Mouse (Mus musculus): ENCODE results near the gene Slc12a6. TPM values are rescaled to one million over a fixed set of nuclear protein-coding genes. Genes with fewer than 3 reads are reported as not detected.

Slc12a6 gene
- total and polyA plus RNA-seq, 2 experiments = 5.2 to 12.9 TPM

- H3K27me3 ChIP-seq (ENCODE audit: control insufficient read depth, insufficient read depth, low read length) = no peaks in the 10 kb centered on the region
- WGBS = 24% methylated on average over 8 of the region's 8 CpGs
- no peak overlapping the region for H3K4me3 ChIP-seq (ENCODE audit: insufficient read depth, low read depth, low read length)
- TF ChIP-seq CTCF (IDR thresholded peaks at IDR 0.05; ENCODE audit: low read depth, low read length) (no peak), POLR2A (IDR thresholded peaks at IDR 0.05; ENCODE audit: extremely low read depth, insufficient read depth, low read length) (no peak)
- peaks cover 11% of the 10 kb centered on the region; the same call in 1 of the 2 replicates for H3K79me2 ChIP-seq (ENCODE audit: control insufficient read depth, insufficient read depth, low read length)
- DNase-seq (ENCODE audit: extremely low read depth, low read depth, low spot score) = no peak
- H3K9ac ChIP-seq (ENCODE audit: low read depth, low read length) = no peak overlapping the region
- no peaks in the 10 kb centered on the region for H3K36me3 ChIP-seq (ENCODE audit: control insufficient read depth, insufficient read depth, low read length)
- no peak overlapping the region for H3K27ac ChIP-seq (replicated peaks; ENCODE audit: insufficient read depth, low read depth, low read length)
- H3K4me1 ChIP-seq (ENCODE audit: control insufficient read depth, insufficient read depth, low read length) = peaks cover 3% of the 10 kb centered on the region; the same call in 1 of the 2 replicates
Observed at GRCm38 (mm10) chr2:112380131-112380530, 114.5 kb downstream of the Slc12a6 start.

- no peaks in the 10 kb centered on the region for H3K36me3 ChIP-seq (ENCODE audit: control insufficient read depth, insufficient read depth, low read length)
- no peak overlapping the region for H3K4me3 ChIP-seq (ENCODE audit: insufficient read depth, low read depth, low read length)
- H3K27ac ChIP-seq (replicated peaks; ENCODE audit: insufficient read depth, low read depth, low read length) = no peak overlapping the region
- 98% methylated on average over 1 of the region's 1 CpGs for WGBS
- H3K79me2 ChIP-seq (ENCODE audit: control insufficient read depth, insufficient read depth, low read length) = peaks cover 14% of the 10 kb centered on the region; the same call in 1 of the 2 replicates
- H3K9ac ChIP-seq (ENCODE audit: low read depth, low read length) = no peak overlapping the region
- no peak for TF ChIP-seq POLR2A (IDR thresholded peaks at IDR 0.05; ENCODE audit: extremely low read depth, insufficient read depth, low read length)
- TF ChIP-seq CTCF (IDR thresholded peaks at IDR 0.05; ENCODE audit: low read depth, low read length) = no peak
- DNase-seq (ENCODE audit: extremely low read depth, low read depth, low spot score) = no peak
- peaks cover 3% of the 10 kb centered on the region; the same call in 1 of the 2 replicates for H3K4me1 ChIP-seq (ENCODE audit: control insufficient read depth, insufficient read depth, low read length)
- H3K27me3 ChIP-seq (ENCODE audit: control insufficient read depth, insufficient read depth, low read length) = no peaks in the 10 kb centered on the region
Observed at GRCm38 (mm10) chr2:112381219-112381618, 115.6 kb downstream of the Slc12a6 start.

GRCm38 (mm10) chr2:112390843-112391242 lies 125.2 kb downstream of the Slc12a6 start:
- 89% methylated on average over 5 of the region's 5 CpGs for WGBS
- no peaks in the 10 kb centered on the region for H3K27me3 ChIP-seq (ENCODE audit: control insufficient read depth, insufficient read depth, low read length)
- no peak overlapping the region for H3K9ac ChIP-seq (ENCODE audit: low read depth, low read length)
- H3K36me3 ChIP-seq (ENCODE audit: control insufficient read depth, insufficient read depth, low read length) = no peaks in the 10 kb centered on the region
- no peak for DNase-seq (ENCODE audit: extremely low read depth, low read depth, low spot score)
- TF ChIP-seq POLR2A (IDR thresholded peaks at IDR 0.05; ENCODE audit: extremely low read depth, insufficient read depth, low read length) = no peak
- TF ChIP-seq CTCF (IDR thresholded peaks at IDR 0.05; ENCODE audit: low read depth, low read length) = no peak
- H3K4me3 ChIP-seq (ENCODE audit: insufficient read depth, low read depth, low read length) = no peak overlapping the region
- peaks cover 5% of the 10 kb centered on the region; the same call in 1 of the 2 replicates for H3K79me2 ChIP-seq (ENCODE audit: control insufficient read depth, insufficient read depth, low read length)
- H3K4me1 ChIP-seq (ENCODE audit: control insufficient read depth, insufficient read depth, low read length) = no peaks in the 10 kb centered on the region
- H3K27ac ChIP-seq (replicated peaks; ENCODE audit: insufficient read depth, low read depth, low read length) = no peak overlapping the region

GRCm38 (mm10) chr2:112391346-112392000 lies 125.8 kb downstream of the Slc12a6 start:
- no peak overlapping the region for H3K9ac ChIP-seq (ENCODE audit: low read depth, low read length)
- no peaks in the 10 kb centered on the region for H3K27me3 ChIP-seq (ENCODE audit: control insufficient read depth, insufficient read depth, low read length)
- WGBS = 86% methylated on average over 4 of the region's 4 CpGs
- peaks cover 5% of the 10 kb centered on the region; the same call in 1 of the 2 replicates for H3K79me2 ChIP-seq (ENCODE audit: control insufficient read depth, insufficient read depth, low read length)
- H3K4me3 ChIP-seq (ENCODE audit: insufficient read depth, low read depth, low read length) = no peak overlapping the region
- no peak overlapping the region for H3K27ac ChIP-seq (replicated peaks; ENCODE audit: insufficient read depth, low read depth, low read length)
- no peak for TF ChIP-seq POLR2A (IDR thresholded peaks at IDR 0.05; ENCODE audit: extremely low read depth, insufficient read depth, low read length)
- TF ChIP-seq CTCF (IDR thresholded peaks at IDR 0.05; ENCODE audit: low read depth, low read length) = no peak
- H3K36me3 ChIP-seq (ENCODE audit: control insufficient read depth, insufficient read depth, low read length) = no peaks in the 10 kb centered on the region
- no peaks in the 10 kb centered on the region for H3K4me1 ChIP-seq (ENCODE audit: control insufficient read depth, insufficient read depth, low read length)
- DNase-seq (ENCODE audit: extremely low read depth, low read depth, low spot score) = no peak

- TF ChIP-seq CTCF (IDR thresholded peaks at IDR 0.05; ENCODE audit: low read depth, low read length) (no peak), POLR2A (IDR thresholded peaks at IDR 0.05; ENCODE audit: extremely low read depth, insufficient read depth, low read length) (no peak)
- Histone ChIP-seq H3K36me3 (ENCODE audit: control insufficient read depth, insufficient read depth, low read length) (no peaks in the 10 kb centered on the region), H3K27me3 (ENCODE audit: control insufficient read depth, insufficient read depth, low read length) (no peaks in the 10 kb centered on the region), H3K4me1 (ENCODE audit: control insufficient read depth, insufficient read depth, low read length) (peaks cover 1% of the 10 kb centered on the region; the same call in 1 of the 2 replicates), H3K4me3 (ENCODE audit: insufficient read depth, low read depth, low read length) (no peak overlapping the region), H3K79me2 (ENCODE audit: control insufficient read depth, insufficient read depth, low read length) (peaks cover 7% of the 10 kb centered on the region; the same call in 1 of the 2 replicates), H3K9ac (ENCODE audit: low read depth, low read length) (no peak overlapping the region), H3K27ac (replicated peaks; ENCODE audit: insufficient read depth, low read depth, low read length) (no peak overlapping the region)
- DNase-seq (ENCODE audit: extremely low read depth, low read depth, low spot score) = no peak
- 87% methylated on average over 1 of the region's 1 CpGs for WGBS
Observed at GRCm38 (mm10) chr2:112392689-112393088, 127.1 kb downstream of the Slc12a6 start.

- Histone ChIP-seq H3K9ac (ENCODE audit: low read depth, low read length) (no peak overlapping the region), H3K27ac (replicated peaks; ENCODE audit: insufficient read depth, low read depth, low read length) (no peak overlapping the region), H3K36me3 (ENCODE audit: control insufficient read depth, insufficient read depth, low read length) (no peaks in the 10 kb centered on the region), H3K4me3 (ENCODE audit: insufficient read depth, low read depth, low read length) (no peak overlapping the region), H3K79me2 (ENCODE audit: control insufficient read depth, insufficient read depth, low read length) (peaks cover 7% of the 10 kb centered on the region; the same call in 1 of the 2 replicates), H3K27me3 (ENCODE audit: control insufficient read depth, insufficient read depth, low read length) (no peaks in the 10 kb centered on the region), H3K4me1 (ENCODE audit: control insufficient read depth, insufficient read depth, low read length) (peaks cover 1% of the 10 kb centered on the region; the same call in 1 of the 2 replicates)
- TF ChIP-seq CTCF (IDR thresholded peaks at IDR 0.05; ENCODE audit: low read depth, low read length) (no peak), POLR2A (IDR thresholded peaks at IDR 0.05; ENCODE audit: extremely low read depth, insufficient read depth, low read length) (no peak)
- DNase-seq (ENCODE audit: extremely low read depth, low read depth, low spot score) = no peak
Observed at GRCm38 (mm10) chr2:112393958-112394357, 128.3 kb downstream of the Slc12a6 start.
